Mouse (Mus musculus) E14TG2a.4 (cell line): ENCODE results near the gene Qrich2.

Experiments used
- H3K27me3 ChIP-seq: 2 replicates; pipeline ENCODE4 v1.6.1; 2014; ENCODE audit warnings: low read length, control low read depth; ENCODE audit not compliant: insufficient read depth
- H3K36me3 ChIP-seq: 2 replicates; pipeline ENCODE4 v1.6.1; 2014; ENCODE audit warnings: low read length, control low read depth; ENCODE audit not compliant: insufficient read depth
- H3K4me1 ChIP-seq: replicated peaks from 2 replicates; pipeline ENCODE4 v1.6.1; 2014; ENCODE audit warnings: low read depth, low read length, control low read depth
- H3K4me3 ChIP-seq: replicated peaks from 2 replicates; pipeline ENCODE4 v1.5.1; 2014; ENCODE audit warnings: mild to moderate bottlenecking, low read length
- H3K9me3 ChIP-seq: 2 replicates; pipeline ENCODE4 v1.6.1; 2014; ENCODE audit warnings: low read length, control low read depth
- CTCF ChIP-seq: conservative IDR thresholded peaks from 2 replicates; pipeline ENCODE4 v1.5.1; 2014; ENCODE audit warnings: low read length
- NANOG ChIP-seq: IDR thresholded peaks from 2 replicates; pipeline ENCODE4 v1.6.1; 2014; ENCODE audit warnings: borderline replicate concordance, low read length, mixed read lengths
- POU5F1 ChIP-seq: IDR thresholded peaks from 2 replicates; pipeline ENCODE4 v1.6.1; 2014; ENCODE audit warnings: low read length, borderline replicate concordance

The Qrich2 gene

GRCm38 (mm10) chr11:116409008-116409407, 57.0 kb downstream of the Qrich2 start:
- Histone ChIP-seq H3K9me3 (no peaks in the 10 kb centered on the region), H3K4me1 (peaks cover 22% of the 10 kb centered on the region), H3K4me3 (no peak overlapping the region), H3K36me3 (peaks cover 7% of the 10 kb centered on the region; the same call in 1 of the 2 replicates), H3K27me3 (peaks cover 12% of the 10 kb centered on the region)
- TF ChIP-seq NANOG: no peak
- no peak for TF ChIP-seq CTCF

- no peak overlapping the region for H3K4me3 ChIP-seq
- H3K27me3 ChIP-seq: no peaks in the 10 kb centered on the region
- peaks cover 12% of the 10 kb centered on the region for H3K4me1 ChIP-seq
- TF ChIP-seq CTCF: no peak
- no peak for TF ChIP-seq NANOG
- no peak for TF ChIP-seq POU5F1
- peaks cover 11% of the 10 kb centered on the region; the same call in 1 of the 2 replicates for H3K36me3 ChIP-seq
- H3K9me3 ChIP-seq: peaks cover 5% of the 10 kb centered on the region; the same call in 1 of the 2 replicates
Observed at GRCm38 (mm10) chr11:116406231-116406728, 59.8 kb downstream of the Qrich2 start.

- no peaks in the 10 kb centered on the region for H3K27me3 ChIP-seq
- peaks cover 5% of the 10 kb centered on the region; the same call in 1 of the 2 replicates for H3K4me1 ChIP-seq
- H3K4me3 ChIP-seq: no peak overlapping the region
- no peak for TF ChIP-seq NANOG
- no peak for TF ChIP-seq CTCF
- no peak for TF ChIP-seq POU5F1
- peaks cover 5% of the 10 kb centered on the region; the same call in 1 of the 2 replicates for H3K9me3 ChIP-seq
- peaks cover 11% of the 10 kb centered on the region; the same call in 1 of the 2 replicates for H3K36me3 ChIP-seq
Observed at GRCm38 (mm10) chr11:116405601-116406000, 60.4 kb downstream of the Qrich2 start.

GRCm38 (mm10) chr11:116400560-116400959, 65.5 kb downstream of the Qrich2 start:
- H3K4me3 ChIP-seq: no peak overlapping the region
- H3K4me1 ChIP-seq: peaks cover 19% of the 10 kb centered on the region
- no peaks in the 10 kb centered on the region for H3K27me3 ChIP-seq
- H3K9me3 ChIP-seq: peaks cover 5% of the 10 kb centered on the region; the same call in 1 of the 2 replicates
- TF ChIP-seq POU5F1: no peak
- no peak for TF ChIP-seq NANOG
- TF ChIP-seq CTCF: no peak
- H3K36me3 ChIP-seq: peaks cover 5% of the 10 kb centered on the region; the same call in 1 of the 2 replicates

GRCm38 (mm10) chr11:116398348-116398677, 67.7 kb downstream of the Qrich2 start:
- no peaks in the 10 kb centered on the region for H3K27me3 ChIP-seq
- peaks cover 24% of the 10 kb centered on the region for H3K4me1 ChIP-seq
- TF ChIP-seq POU5F1 (no peak), CTCF (no peak), NANOG (no peak)
- H3K4me3 ChIP-seq: no peak overlapping the region
- peaks cover 4% of the 10 kb centered on the region; the same call in 1 of the 2 replicates for H3K9me3 ChIP-seq
- no peaks in the 10 kb centered on the region; the same call in 1 of the 2 replicates for H3K36me3 ChIP-seq

- TF ChIP-seq POU5F1: no peak
- no peak for TF ChIP-seq CTCF
- no peak for TF ChIP-seq NANOG
Observed at GRCm38 (mm10) chr11:116397517-116398347, 68.3 kb downstream of the Qrich2 start.

GRCm38 (mm10) chr11:116396934-116397330, 69.1 kb downstream of the Qrich2 start:
- H3K4me3 ChIP-seq: no peak overlapping the region
- no peaks in the 10 kb centered on the region; the same call in 1 of the 2 replicates for H3K36me3 ChIP-seq
- H3K4me1 ChIP-seq: peaks cover 21% of the 10 kb centered on the region
- no peaks in the 10 kb centered on the region for H3K27me3 ChIP-seq
- TF ChIP-seq NANOG: no peak
- no peaks in the 10 kb centered on the region for H3K9me3 ChIP-seq

More at GRCm38 (mm10) chr11:116397517-116398347, 68.3 kb downstream of the Qrich2 start:
- H3K4me3 ChIP-seq: no peak overlapping the region
- H3K4me1 ChIP-seq: peaks cover 21% of the 10 kb centered on the region
- no peaks in the 10 kb centered on the region for H3K9me3 ChIP-seq
- H3K36me3 ChIP-seq: no peaks in the 10 kb centered on the region; the same call in 1 of the 2 replicates
- no peaks in the 10 kb centered on the region for H3K27me3 ChIP-seq

- H3K27me3 ChIP-seq: no peaks in the 10 kb centered on the region
- no peak for TF ChIP-seq NANOG
- TF ChIP-seq POU5F1: no peak
- no peaks in the 10 kb centered on the region; the same call in 1 of the 2 replicates for H3K36me3 ChIP-seq
- H3K4me1 ChIP-seq: peaks cover 21% of the 10 kb centered on the region
- H3K4me3 ChIP-seq: no peak overlapping the region
- H3K9me3 ChIP-seq: no peaks in the 10 kb centered on the region
Observed at GRCm38 (mm10) chr11:116396276-116396933, 69.6 kb downstream of the Qrich2 start.
